In the genomic region with DNA sequence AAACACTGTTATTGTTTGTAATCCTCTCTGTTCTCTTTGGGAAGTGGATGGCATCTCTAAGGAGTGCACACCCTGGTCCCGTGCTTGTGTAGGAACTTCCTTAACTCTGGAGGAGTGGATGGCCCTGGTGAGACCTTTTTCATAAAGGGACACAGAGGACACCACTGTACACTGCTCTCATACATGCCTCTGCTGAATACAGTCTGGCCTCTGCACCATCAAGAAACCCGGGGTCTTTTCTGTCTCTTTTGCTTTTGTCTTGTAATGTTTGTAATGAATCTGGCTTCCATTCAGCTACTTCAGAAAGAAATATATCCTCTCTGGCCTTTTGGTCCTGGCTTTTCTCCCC, we compare ENCODE assay signal across 19 mouse cellular contexts.
DNase-seq lines count a peak whose midpoint lies in the region; ATAC-seq and TF ChIP-seq lines count a peak whose summit lies in the region.
"Had no signal": no experiment of that assay in that cellular context is flagged by ENCODE, and none has a peak within 500 bp of the region (broad histone marks: within the 10 kb centered on the region; RNA-seq: fewer than 3 reads in every experiment).

No protein-coding gene starts in this region.

- no peak overlapping the region for H3K4me2 ChIP-seq in hindbrain, embryonic 14.5 days (replicated peaks)
- no peak overlapping the region for H3K4me2 ChIP-seq in hindbrain, embryonic 13.5 days
- H3K4me2 ChIP-seq in midbrain, embryonic 14.5 days (ENCODE audit: low read length) = no peak overlapping the region
- no peak overlapping the region for H3K4me2 ChIP-seq in forebrain, postnatal 0 days (ENCODE audit: low read depth)
- no peak overlapping the region for H3K4me2 ChIP-seq in midbrain, postnatal 0 days (ENCODE audit: low read depth, low read length, poor library complexity, severe bottlenecking)
- H3K4me2 ChIP-seq: embryonic facial prominence, embryonic 15.5 days; heart, embryonic 13.5 days; liver, embryonic 12.5 days had no signal

- no peaks in the 10 kb centered on the region for H3K9me3 ChIP-seq in hindbrain, embryonic 14.5 days (ENCODE audit: control insufficient read depth, low read length)
- H3K9me3 ChIP-seq in hindbrain, embryonic 13.5 days = no peaks in the 10 kb centered on the region
- H3K9me3 ChIP-seq in midbrain, embryonic 10.5 days (replicated peaks) = no peaks in the 10 kb centered on the region
- H3K9me3 ChIP-seq in midbrain, embryonic 14.5 days (ENCODE audit: control insufficient read depth, low read length) = no peaks in the 10 kb centered on the region
- no peaks in the 10 kb centered on the region for H3K9me3 ChIP-seq in forebrain, postnatal 0 days (ENCODE audit: low read length)
- H3K9me3 ChIP-seq in midbrain, postnatal 0 days (ENCODE audit: low read length) = no peaks in the 10 kb centered on the region
- H3K9me3 ChIP-seq: embryonic facial prominence, embryonic 15.5 days; heart, embryonic 13.5 days; liver, embryonic 12.5 days had no signal

- WGBS in hindbrain, embryonic 14.5 days = 36% methylated on average over 2 of the region's 2 CpGs
- 66% methylated on average over 2 of the region's 2 CpGs for WGBS in hindbrain, embryonic 13.5 days
- 62% methylated on average over 2 of the region's 2 CpGs for WGBS in midbrain, embryonic 10.5 days
- WGBS in midbrain, embryonic 14.5 days = 44% methylated on average over 2 of the region's 2 CpGs
- WGBS in forebrain, postnatal 0 days = 26% methylated on average over 2 of the region's 2 CpGs
- WGBS in midbrain, postnatal 0 days = 41% methylated on average over 2 of the region's 2 CpGs

- H3K4me1 ChIP-seq in hindbrain, embryonic 14.5 days (replicated peaks; ENCODE audit: control insufficient read depth, insufficient read depth, low read length) = peaks cover 7% of the 10 kb centered on the region; the same call in 1 of the 2 replicates
- 0 out of 2 replicates have a peak, but pooled peaks cover 7% of the 10 kb centered on the region for H3K4me1 ChIP-seq in hindbrain, embryonic 13.5 days (replicated peaks)
- H3K4me1 ChIP-seq in midbrain, embryonic 10.5 days = peaks cover 28% of the 10 kb centered on the region
- H3K4me1 ChIP-seq in midbrain, embryonic 14.5 days (ENCODE audit: control insufficient read depth, insufficient read depth, low read length) = peaks cover 4% of the 10 kb centered on the region; the same call in 1 of the 2 replicates
- H3K4me1 ChIP-seq in forebrain, postnatal 0 days (ENCODE audit: insufficient read depth) = peaks cover 7% of the 10 kb centered on the region
- no peaks in the 10 kb centered on the region for H3K4me1 ChIP-seq in midbrain, postnatal 0 days (ENCODE audit: insufficient read depth, low read length)
- H3K4me1 ChIP-seq: liver, embryonic 12.5 days had no signal

- TF ChIP-seq CTCF in forebrain, postnatal 0 days (IDR thresholded peaks at IDR 0.05; ENCODE audit: low read depth) = no peak
- TF ChIP-seq CTCF in midbrain, postnatal 0 days (IDR thresholded peaks at IDR 0.05) = no peak

- no peak overlapping the region for H3K9ac ChIP-seq in hindbrain, embryonic 14.5 days
- H3K9ac ChIP-seq in hindbrain, embryonic 13.5 days = no peak overlapping the region
- no peak overlapping the region for H3K9ac ChIP-seq in midbrain, embryonic 14.5 days (replicated peaks; ENCODE audit: low read length)
- no peak overlapping the region for H3K9ac ChIP-seq in forebrain, postnatal 0 days
- no peak overlapping the region for H3K9ac ChIP-seq in midbrain, postnatal 0 days (replicated peaks; ENCODE audit: low read length, poor library complexity, severe bottlenecking)
- H3K9ac ChIP-seq: embryonic facial prominence, embryonic 15.5 days; heart, embryonic 13.5 days; liver, embryonic 12.5 days had no signal

- no peak for DNase-seq in hindbrain, embryonic 14.5 days (ENCODE audit: low spot score)
- DNase-seq in midbrain, embryonic 10.5 days (ENCODE audit: low spot score) = no peak
- no peak for DNase-seq in midbrain, embryonic 14.5 days
- DNase-seq in forebrain, postnatal 0 days = no peak
- DNase-seq in midbrain, postnatal 0 days (ENCODE audit: low spot score) = no peak
- DNase-seq in left cerebral cortex, postnatal 25 days (ENCODE audit: low spot score in 2 of 2) = no peak
- DNase-seq in thymus, postnatal 10 days (ENCODE audit: low spot score in 2 of 2) = no peak
- DNase-seq: adrenal gland, postnatal 25 days; cerebellum, adult 11 months; cerebellum, postnatal 10 days; kidney, postnatal 25 days; lung, adult 2 months; lung, postnatal 36 days had no signal

- H3K36me3 ChIP-seq in hindbrain, embryonic 14.5 days (replicated peaks; ENCODE audit: control insufficient read depth, insufficient read depth) = no peaks in the 10 kb centered on the region
- H3K36me3 ChIP-seq in hindbrain, embryonic 13.5 days = no peaks in the 10 kb centered on the region
- no peaks in the 10 kb centered on the region for H3K36me3 ChIP-seq in midbrain, embryonic 10.5 days
- H3K36me3 ChIP-seq in midbrain, embryonic 14.5 days (ENCODE audit: control insufficient read depth, insufficient read depth, low read length) = no peaks in the 10 kb centered on the region
- no peaks in the 10 kb centered on the region for H3K36me3 ChIP-seq in forebrain, postnatal 0 days (ENCODE audit: insufficient read depth)
- no peaks in the 10 kb centered on the region for H3K36me3 ChIP-seq in midbrain, postnatal 0 days (ENCODE audit: insufficient read depth, low read length)
- H3K36me3 ChIP-seq: embryonic facial prominence, embryonic 15.5 days; heart, embryonic 13.5 days; liver, embryonic 12.5 days had no signal

- H3K27me3 ChIP-seq in hindbrain, embryonic 14.5 days (ENCODE audit: control insufficient read depth, insufficient read depth, low read length) = no peaks in the 10 kb centered on the region
- no peaks in the 10 kb centered on the region for H3K27me3 ChIP-seq in hindbrain, embryonic 13.5 days
- H3K27me3 ChIP-seq in midbrain, embryonic 10.5 days (ENCODE audit: low read depth, poor library complexity, severe bottlenecking) = no peaks in the 10 kb centered on the region
- H3K27me3 ChIP-seq in midbrain, embryonic 14.5 days (ENCODE audit: control insufficient read depth, insufficient read depth, low read length) = no peaks in the 10 kb centered on the region
- no peaks in the 10 kb centered on the region for H3K27me3 ChIP-seq in forebrain, postnatal 0 days (ENCODE audit: insufficient read depth, low read length)
- no peaks in the 10 kb centered on the region for H3K27me3 ChIP-seq in midbrain, postnatal 0 days (ENCODE audit: insufficient read depth, low read length)
- H3K27me3 ChIP-seq: embryonic facial prominence, embryonic 15.5 days; heart, embryonic 13.5 days; liver, embryonic 12.5 days had no signal

- intact Hi-C loops in left cerebral cortex, postnatal 25 days (cut with DNase I) = no loop called here

- peak overlapping the region; percentile 16; the same call in 1 of the 2 replicates for H3K27ac ChIP-seq in hindbrain, embryonic 14.5 days
- no peak overlapping the region for H3K27ac ChIP-seq in hindbrain, embryonic 13.5 days
- H3K27ac ChIP-seq in midbrain, embryonic 10.5 days (replicated peaks) = 0 out of 2 replicates have a peak overlapping the region, but pooled peaks have one; percentile 28
- no peak overlapping the region for H3K27ac ChIP-seq in midbrain, embryonic 14.5 days (replicated peaks; ENCODE audit: low read depth, low read length)
- 0 out of 2 replicates have a peak overlapping the region, but pooled peaks have one; percentile 22 for H3K27ac ChIP-seq in forebrain, postnatal 0 days (ENCODE audit: low read depth, low read length)
- H3K27ac ChIP-seq in midbrain, postnatal 0 days (ENCODE audit: low read depth, low read length) = peak overlapping the region; percentile 26; the same call in 1 of the 2 replicates
- H3K27ac ChIP-seq: embryonic facial prominence, embryonic 15.5 days; heart, embryonic 13.5 days; left cerebral cortex, adult 2 months; liver, embryonic 12.5 days; stomach, postnatal 0 days had no signal

- no peak for ATAC-seq in hindbrain, embryonic 14.5 days (ENCODE audit: low FRiP score)
- no peak for ATAC-seq in hindbrain, embryonic 13.5 days (ENCODE audit: low FRiP score)
- ATAC-seq in midbrain, embryonic 14.5 days (ENCODE audit: low FRiP score, low TSS enrichment) = no peak
- peak; percentile 32 for ATAC-seq in forebrain, postnatal 0 days
- ATAC-seq in midbrain, postnatal 0 days (ENCODE audit: low FRiP score) = no peak
- ATAC-seq: liver, embryonic 12.5 days had no signal

- no peak overlapping the region for H3K4me3 ChIP-seq in hindbrain, embryonic 14.5 days (replicated peaks; ENCODE audit: low read length)
- H3K4me3 ChIP-seq in hindbrain, embryonic 13.5 days = no peak overlapping the region
- H3K4me3 ChIP-seq in midbrain, embryonic 10.5 days = no peak overlapping the region
- no peak overlapping the region for H3K4me3 ChIP-seq in midbrain, embryonic 14.5 days (replicated peaks; ENCODE audit: low read depth, low read length)
- no peak overlapping the region for H3K4me3 ChIP-seq in forebrain, postnatal 0 days (ENCODE audit: low read depth, low read length)
- no peak overlapping the region for H3K4me3 ChIP-seq in midbrain, postnatal 0 days (ENCODE audit: low read depth, low read length)
- H3K4me3 ChIP-seq: embryonic facial prominence, embryonic 15.5 days; heart, embryonic 13.5 days; left cerebral cortex, adult 2 months; liver, embryonic 12.5 days had no signal

Comparison
In these comparisons a context has a peak if more than half of its experiments do, and no peak if none do; other contexts are left out.
1. H3K27ac ChIP-seq: peak in hindbrain, embryonic 14.5 days (single experiment), midbrain, embryonic 10.5 days (single experiment), forebrain, postnatal 0 days (single experiment) and midbrain, postnatal 0 days (single experiment); none in hindbrain, embryonic 13.5 days (single experiment) and midbrain, embryonic 14.5 days (single experiment).